Mouse (Mus musculus) urinary bladder, postnatal 36 days (tissue): ENCODE data around the gene St8sia1.
"Not testable (repeated sequence)": the region's sequence is repeated elsewhere in the genome, so short reads cannot be mapped to it uniquely, and the experiment has no call there.

Source experiments
- DNase-seq, 2 experiments: peaks; one replicate each; pipeline ENCODE4 v3.0.0; 2022; ENCODE audit warnings: low spot score in 2 of 2, mixed read lengths in 1 of 2

St8sia1 gene

DNA sequence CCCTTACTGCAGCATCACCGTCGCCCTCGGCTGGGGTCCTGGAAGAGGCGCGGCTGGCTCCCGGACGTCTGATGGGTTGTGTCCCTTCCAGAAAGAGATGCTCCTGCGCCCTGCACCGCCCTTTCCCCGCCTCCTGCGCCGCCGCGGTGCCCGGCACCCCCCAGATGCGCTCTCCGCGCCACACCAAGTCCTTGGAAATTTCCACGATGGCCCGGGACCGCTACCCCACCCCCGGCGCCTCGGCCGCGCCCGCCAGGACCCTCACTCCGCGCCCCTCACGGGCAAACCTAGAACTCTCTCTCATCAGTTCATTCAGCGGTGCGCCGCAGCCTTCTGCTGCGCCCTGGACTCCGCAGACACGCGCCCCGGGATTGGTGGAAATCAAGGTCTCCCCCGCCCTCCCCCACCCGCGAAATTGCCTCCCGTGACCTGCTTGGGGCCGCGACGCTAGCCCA is at the start of gene St8sia1:
Gene St8sia1 (minus strand): TSS at position 377 of the 455 bp plus-strand sequence.
- DNase-seq = no peak

DNA sequence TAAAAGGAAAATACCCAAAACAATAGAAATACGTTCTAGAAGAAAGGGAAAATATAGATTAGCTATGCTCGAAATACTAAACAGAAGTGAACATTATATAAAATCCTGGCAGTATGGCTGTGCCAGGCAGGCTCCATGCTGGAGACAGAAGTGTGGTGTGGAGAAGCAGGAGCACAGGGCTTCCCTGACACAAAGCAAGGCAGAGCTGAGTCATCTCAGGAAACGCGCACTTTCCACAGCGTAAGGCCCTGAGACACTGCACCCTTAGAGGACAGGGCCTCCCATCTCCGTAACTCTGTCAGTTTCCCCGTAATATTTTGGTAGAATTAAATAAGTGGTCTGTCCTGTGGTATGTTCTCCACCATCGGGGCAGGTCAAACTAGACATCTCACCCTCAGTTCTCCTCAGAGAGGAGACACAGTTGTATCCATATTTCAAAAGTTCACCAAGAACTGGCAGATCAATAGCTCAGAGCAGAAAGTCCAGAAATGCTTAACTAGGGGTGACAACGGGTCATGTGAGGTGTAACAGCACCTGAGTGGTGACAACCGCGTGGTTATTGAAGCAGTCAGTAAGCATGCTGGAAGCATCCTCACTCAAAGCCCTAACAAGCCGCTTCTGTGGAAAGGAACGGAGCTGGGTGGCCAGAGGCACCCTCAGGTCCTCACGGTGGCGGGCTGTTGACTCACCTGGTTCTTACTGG is 48.4 kb upstream of the St8sia1 start:
- no peak for DNase-seq

DNA sequence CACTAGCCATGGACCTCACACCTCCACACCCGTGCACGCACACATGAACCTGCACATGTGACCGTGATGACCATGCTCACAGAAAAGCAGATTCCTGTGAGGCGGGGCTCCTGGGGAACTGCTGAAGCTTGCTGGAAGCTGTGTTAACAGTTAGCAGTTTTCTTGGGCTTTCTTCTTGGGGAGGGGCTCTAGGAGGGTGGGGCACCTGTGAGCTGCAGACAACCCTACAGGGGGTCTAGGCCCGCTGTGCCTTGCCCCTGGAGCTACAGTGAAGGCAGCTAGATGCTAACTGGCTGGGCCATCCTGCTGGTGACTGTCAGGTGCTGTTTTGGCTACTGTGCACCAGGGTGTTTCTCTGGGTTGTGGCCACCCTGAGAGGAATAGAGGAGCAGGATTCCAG is 44.6 kb upstream of the St8sia1 start:
- DNase-seq = no peak

DNA sequence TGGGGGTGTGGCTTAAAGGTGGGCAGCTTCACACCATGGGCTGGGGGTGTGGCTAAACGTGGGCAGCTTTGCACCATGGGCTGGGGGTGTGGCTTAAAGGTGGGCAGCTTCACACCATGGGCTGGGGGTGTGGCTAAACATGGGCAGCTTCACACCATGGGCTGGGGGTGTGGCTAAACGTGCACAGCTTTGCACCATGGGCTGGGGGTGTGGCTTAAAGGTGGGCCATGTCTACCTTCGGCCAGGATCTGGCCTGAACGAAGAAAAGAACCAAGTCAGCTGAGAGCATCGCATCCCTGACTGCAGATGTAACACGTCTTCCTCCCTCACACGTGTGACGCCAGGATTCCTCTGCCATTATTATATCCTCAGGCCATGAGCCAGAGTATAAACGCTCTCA is 41.0 kb upstream of the St8sia1 start:
- DNase-seq = not testable (repeated sequence)

DNA sequence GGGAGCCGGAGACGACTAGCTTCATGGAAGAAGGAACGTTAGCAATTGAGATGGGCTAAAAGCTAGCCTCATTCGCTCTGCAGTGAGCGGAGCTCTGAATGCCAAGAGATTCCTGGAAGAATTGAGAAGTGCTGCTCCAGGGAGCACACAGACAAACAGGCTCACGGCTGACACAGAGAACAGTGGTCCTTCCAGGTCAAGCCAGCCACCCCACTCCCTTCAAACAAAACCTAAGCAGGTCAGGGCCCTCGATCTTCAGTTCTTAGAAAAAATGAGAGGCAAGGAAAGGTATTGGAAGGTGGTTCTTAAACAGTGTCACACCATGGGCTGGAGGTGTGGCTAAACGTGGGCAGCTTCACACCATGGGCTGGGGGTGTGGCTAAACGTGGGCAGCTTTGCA is 40.5 kb upstream of the St8sia1 start:
- DNase-seq = no peak

DNA sequence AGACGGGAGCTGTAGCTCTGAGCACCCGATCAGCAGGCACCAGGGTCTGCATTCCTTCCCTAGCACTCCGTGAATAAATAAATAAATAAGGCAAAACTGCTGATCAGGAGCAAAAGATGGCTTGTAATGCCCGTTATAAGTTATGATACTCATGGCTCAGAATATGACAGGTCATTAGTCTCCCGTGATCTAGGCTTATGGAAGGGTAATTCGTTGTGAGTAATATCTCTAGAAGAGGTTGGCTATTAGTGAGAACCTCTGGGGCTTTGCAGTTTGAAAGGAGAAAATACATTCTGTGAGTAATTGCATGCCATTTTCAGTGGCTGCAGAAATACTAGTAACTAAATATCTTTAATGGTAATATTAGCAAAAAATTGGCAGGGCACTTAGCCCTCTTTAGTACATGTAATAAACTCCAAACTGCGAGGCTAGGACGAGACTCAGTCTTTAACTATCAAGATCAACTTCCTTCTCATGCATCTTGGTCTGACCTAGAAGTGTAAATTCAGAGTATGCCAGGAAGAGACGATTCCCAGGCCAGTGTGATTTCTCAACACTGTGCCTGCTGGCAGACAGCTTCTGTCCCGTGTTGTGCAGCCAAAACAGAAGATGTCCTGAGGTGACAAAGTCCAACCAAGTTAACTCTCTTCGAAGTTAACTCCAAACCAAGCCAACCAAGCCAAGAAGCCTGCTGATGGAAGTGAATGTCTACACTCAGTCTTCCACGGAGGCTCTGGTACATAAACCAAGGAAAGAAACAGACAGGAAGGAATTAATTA is 34.2 kb upstream of the St8sia1 start:
- DNase-seq = peak in 1 of 2 experiments; percentile 48

DNA sequence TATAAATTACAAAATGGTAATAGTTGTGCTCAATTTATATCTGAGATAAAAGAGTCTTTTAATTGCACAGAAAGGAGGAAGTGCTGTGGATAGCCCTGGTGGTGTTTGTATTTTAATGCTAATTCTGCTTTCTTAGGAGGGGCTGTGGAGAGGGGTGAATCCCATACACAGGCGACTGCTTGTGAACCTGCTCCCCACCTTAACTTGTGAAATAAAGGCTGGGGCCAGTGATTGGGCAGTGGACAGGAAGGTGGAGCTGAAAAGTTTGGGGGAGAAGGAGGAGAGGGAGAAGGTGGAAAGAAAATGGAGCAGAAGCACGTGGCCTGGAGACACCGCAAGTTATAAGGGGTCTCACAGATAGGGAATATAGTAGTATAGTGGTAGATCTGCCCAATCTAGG is 32.6 kb upstream of the St8sia1 start:
- no peak for DNase-seq

DNA sequence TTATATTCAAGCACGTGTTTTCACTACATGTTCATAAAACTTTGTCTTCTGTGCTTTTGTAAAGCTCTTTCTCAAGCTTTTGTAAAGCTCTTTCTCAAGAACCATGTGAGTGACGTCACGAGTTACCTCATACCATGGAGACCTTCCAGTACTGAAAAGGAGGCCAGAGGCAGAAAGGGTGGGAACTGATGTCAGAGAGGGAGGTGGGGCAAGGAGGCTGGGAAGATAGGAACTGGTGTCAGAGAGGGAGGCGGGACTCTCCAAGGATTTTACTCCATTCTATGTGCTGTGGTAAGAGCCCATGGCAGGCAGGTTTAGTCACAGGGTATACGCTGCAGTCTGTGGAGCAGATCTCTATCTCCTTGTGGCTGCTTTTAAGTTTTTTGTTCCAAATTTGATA is 31.3 kb upstream of the St8sia1 start:
- peak in 1 of 2 experiments; percentile 66 for DNase-seq

DNA sequence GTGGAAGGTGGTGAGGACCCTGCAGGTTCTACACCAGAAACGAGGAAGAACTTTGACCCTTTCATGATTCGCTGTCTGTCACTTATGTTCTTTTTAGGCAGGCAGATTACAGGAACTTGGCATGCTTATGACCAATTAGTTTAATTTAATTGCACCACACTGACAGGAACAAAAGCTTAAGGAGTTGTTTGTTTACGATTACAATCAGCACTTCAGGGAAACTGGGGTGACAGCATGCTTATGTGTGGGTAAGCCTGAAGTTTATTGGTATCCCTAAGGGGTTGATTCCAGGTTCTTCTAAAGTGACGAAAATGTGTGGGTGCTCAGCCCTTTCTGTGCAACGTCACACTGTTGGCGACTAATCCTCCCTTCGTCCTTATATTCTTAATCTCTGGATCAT is 30.6 kb upstream of the St8sia1 start:
- DNase-seq = no peak

DNA sequence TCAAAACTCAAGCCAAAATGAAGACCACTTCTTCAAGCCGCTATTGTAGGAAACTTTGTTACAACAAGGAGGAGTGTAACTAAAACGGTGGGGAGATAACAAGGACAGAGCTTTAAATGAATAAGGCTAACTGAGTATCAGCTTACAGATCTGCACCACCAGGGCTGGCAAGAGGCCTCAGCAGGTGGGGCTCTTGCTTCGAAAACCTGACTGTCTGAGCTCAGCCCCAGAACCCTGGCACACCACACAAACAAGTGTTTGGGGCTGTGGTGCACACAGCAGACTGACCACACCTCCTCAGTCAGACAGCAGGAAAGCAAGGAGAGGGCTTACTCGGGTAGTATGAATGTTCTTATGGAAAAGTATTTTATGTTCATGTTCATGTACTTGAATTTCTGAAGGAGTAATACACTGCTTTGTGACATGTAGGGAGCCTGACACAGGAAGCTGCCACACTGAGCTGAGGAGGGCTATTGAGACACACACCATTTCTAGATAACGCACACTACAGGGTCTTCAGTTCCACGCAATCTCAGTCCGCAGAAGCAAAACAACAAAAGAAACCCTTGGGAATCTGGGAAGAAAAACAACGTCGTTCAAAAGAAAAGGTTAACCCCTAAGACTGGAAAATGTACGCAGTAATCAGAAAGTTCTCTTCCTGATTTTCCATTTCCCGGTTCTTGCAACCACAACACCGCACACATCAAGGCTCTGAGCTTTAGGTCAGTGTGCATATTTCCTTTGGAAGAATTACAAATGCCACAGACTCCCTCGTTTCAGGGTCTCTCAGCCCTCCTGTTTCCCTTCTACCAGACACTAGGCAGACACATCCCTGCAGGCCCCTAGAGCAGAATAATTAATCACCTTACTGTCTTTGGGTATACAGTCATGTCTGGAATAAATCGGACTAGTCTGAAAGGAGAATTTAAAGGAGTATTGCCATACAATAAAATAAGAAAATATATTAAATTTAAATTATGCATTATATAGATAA is 29.8 kb upstream of the St8sia1 start:
- DNase-seq = no peak

DNA sequence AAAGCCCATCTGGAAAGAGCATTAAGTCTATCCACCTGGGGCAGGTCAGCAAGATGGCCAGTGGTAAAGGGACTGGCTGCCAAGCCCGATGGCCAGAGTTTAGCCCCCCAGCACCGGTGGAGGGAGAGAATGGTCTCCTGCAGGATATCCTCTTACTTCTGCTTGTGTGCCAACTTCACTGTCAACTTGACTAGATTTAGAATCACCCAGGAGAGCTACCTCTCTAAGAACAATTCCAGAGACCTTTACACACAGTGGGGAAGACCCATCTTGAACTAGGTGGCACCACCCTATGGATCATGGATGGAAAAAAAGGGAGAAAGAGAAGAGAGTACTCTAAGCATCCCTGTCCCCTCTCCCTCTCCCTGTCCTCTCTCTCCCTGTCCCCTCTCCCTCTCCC is 28.7 kb upstream of the St8sia1 start:
- no peak for DNase-seq

DNA sequence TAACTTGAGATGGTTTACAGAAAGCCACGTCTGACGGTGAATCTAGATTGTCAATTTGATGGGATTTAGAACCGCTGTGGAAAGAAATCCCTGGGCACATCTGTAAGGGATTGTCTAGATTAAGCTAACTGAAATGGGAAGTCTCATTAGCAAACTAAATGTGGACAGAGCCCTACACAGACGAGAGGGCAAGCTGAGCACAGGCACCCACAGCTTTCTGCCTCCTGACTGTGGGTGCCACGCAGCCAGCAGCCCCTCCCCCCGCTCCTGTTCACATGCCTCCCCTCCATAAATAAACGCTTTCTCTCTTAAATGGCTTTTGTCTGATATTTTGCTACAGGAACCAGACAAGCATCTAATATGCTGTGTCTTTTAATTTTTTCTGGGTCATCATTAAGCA is 27.8 kb upstream of the St8sia1 start:
- no peak for DNase-seq

DNA sequence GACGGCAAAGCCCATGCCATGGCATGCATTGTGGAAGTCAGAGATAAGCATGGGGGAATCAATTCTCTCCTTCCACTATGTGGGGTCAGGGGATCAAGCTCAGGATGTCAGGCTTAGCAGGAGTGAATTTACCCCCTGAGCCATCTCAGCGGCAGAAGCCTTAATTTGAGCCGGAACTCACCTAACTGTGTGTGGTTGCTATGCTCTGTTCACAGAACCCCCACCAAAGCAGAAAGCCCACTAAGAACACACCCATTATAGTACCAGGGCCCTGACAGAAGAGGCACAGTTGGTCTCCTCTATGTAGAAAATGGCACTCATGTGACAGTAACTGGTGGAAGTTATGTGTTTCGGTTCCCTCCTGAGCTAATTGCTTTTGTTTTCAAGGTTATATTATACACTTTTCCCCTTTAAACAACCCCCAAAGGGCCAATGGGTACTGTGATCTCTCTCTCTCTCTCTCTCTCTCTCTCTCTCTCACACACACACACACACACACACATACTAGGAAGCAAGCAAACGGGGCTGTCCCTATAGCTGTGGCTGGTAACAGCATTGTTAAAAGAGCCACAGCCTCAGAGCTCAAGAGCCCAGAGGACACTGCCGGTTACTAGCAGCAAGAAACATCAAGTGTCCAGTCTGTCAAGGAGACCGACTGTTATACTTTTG is 27.3 kb upstream of the St8sia1 start:
- DNase-seq = no peak

DNA sequence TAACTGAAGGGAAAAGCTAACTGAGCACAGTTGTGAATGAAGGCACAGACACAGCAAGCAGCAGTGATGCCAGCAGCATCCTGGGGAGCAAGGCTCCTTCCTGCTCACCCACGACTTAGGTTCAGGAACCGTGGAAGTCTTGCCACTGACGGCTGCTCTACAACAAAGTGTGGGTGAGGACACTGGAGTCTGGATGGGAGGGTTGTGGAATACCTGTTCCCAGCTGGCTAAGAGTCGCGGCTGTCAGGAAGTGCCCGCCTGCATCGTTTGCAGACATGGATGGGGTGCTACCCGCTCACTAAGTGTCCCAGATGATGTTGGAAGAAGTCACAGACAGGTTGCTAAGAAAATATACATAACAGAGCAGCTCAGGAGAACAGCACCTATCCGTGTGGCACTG is 26.3 kb upstream of the St8sia1 start:
- DNase-seq = no peak

DNA sequence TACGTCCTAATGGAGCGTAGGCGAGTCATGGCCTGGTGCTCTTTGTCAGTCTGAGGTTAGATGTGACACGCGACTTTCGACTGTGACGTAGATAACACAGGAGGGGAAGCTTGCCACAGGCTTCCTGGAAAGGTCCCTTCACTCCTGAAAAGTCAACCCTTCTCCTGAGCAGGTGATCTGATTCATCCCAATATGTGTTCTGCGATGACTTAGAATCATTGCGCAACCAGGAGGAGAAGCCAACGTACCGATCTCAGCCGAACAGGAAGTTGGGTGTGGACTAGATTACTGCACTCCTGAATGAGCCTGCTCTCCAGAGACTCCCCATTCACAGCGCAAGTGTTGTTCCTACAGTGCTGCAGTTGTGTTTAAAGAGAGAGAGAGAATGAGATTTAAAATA is 25.2 kb upstream of the St8sia1 start:
- peak in 1 of 2 experiments; percentile 18 for DNase-seq

DNA sequence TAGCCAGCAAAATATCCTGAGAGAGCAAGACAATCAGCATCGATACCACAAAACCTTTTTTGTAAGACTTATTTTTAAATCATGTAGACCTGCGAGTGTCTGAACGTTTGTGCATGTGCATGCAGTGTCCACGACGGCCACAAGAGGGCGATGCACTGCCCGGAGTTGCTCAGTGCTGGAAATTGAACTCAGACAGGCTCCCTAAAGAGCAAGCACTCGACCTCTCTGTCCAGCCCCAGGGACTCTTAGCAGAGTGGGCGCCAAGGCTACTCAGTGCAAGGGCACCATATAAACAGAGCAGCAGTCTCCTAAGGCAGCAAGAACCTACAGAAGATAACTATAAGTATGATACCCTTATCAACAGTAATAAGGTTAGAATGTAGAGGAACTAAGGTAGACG is 24.5 kb upstream of the St8sia1 start:
- DNase-seq = peak in 1 of 2 experiments; percentile 31

DNA sequence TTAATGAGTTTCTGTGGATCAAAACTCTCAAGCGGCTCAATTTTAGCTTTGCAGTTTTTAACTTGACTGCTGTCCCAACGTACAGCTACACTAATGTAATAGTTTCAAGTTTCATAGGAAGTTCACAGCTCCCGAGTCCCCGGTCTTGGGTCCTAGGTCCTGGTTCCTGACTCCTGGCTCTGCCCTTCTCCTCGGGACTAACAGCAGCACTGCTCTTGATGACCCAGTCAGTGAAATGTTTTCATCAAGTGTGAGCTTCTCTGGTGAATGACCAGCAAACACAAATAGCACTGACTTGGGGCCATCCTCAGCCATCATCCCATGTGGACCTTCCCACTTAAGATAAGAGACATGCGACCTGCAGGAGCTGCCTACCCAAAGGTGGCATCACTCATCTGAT is 24.0 kb upstream of the St8sia1 start:
- DNase-seq = no peak

DNA sequence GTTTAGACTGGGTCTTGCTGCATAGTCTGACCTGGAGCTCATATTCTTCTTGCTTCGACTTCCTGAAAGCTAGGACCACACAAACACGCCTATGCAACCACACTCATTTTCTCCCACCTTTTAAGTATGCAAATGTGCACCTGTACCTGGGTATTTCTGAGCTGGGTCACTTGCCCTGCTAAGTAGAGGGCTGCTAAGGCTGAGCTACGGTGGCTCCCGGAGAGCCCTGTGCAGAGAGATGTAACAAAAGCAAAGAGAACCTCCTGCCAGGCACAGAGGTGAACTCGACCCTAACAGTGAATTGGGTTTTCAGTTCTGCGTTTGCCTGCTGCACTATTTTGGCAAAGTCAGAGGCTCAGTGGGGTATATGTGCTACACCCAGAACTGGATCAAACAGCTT is 23.4 kb upstream of the St8sia1 start:
- no peak for DNase-seq

DNA sequence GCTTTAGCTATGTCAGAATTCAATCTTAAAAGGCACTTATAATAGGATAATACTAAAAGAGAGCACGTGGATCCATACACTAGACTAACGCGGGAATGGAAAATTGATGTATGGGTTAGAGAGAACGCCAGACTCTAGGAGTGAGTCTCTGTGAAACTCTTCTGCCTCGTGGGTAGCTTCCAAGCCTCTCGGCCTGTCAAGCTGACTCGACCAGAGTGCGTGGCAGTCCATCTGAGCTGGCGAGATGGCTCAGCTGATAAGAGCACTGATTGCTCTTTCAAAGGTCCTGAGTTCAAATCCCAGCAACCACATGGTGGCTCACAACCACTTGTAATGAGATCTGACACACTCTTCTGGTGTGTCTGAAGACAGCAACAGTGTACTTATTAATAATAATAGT is 22.5 kb upstream of the St8sia1 start:
- not testable (repeated sequence) for DNase-seq

DNA sequence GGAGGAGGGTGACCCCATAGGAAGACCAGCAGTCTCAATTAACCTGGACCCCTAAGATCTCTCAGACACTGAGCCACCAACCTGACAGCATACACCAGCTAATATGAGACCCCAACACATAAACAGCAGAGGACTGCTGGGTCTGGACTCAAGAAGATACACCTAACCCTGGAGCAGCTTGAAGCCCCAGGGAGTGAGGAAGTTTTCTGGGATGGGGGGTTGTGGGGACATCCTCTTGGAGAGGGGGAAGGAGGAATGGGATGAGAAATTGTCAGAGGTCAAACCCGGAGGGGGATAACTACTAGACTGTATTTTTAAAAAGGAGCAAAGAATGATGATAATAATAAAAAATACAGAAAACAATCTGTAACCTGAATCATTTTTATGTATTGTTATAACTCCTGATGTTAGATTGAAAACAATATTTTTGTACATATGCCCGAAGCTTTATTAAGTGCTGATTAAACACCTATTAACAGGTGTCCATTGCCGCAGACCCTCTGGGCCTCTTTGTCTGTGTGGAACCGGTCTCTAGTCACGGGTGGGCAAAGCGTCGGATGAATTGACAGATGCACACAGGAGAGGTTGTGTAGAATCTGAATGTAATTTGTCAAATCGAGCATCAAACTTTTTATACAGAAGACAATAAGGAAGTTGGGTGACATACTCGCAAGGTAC is 21.4 kb upstream of the St8sia1 start:
- DNase-seq = not testable (repeated sequence)
